Mouse (Mus musculus): ENCODE measurements at regions not wholly inside any gene's neighbourhood (a gene's known extent, or its start where the extent isn't known, plus 50 kb on each side); places are given as distances from the start of the nearest gene placed in this dataset.

GRCm38 (mm10) chr6:107222602-107223001 is 307.0 kb upstream of the Lrrn1 start:
- no peak for TF ChIP-seq CHD2 (IDR thresholded peaks at IDR 0.05; ENCODE audit: low read depth, low read length)
- no peak for TF ChIP-seq MAFK (IDR thresholded peaks at IDR 0.05; ENCODE audit: insufficient read depth, low read depth, low read length)
- TF ChIP-seq ZC3H11A (IDR thresholded peaks at IDR 0.05; ENCODE audit: borderline replicate concordance, low read depth, low read length) = no peak
- no peak for TF ChIP-seq HCFC1 (IDR thresholded peaks at IDR 0.05; ENCODE audit: borderline replicate concordance, insufficient read depth, low read length)
- no peak for TF ChIP-seq ZNF384 (IDR thresholded peaks at IDR 0.05; ENCODE audit: low read depth, low read length)
